Mouse (Mus musculus): ENCODE results near the gene Tgfbr2. TPM values are rescaled to one million over a fixed set of nuclear protein-coding genes. Genes with fewer than 3 reads are reported as not detected.

Tgfbr2 gene
- polyA plus RNA-seq, 1 experiment, result 18.2 TPM

- DNase-seq (ENCODE audit: low read depth, low spot score), result no peak
- 60% methylated on average over 9 of the region's 9 CpGs for WGBS
These were observed 52.1 kb downstream of the Tgfbr2 start for GRCm38 (mm10) chr9:116122969-116123589.

GRCm38 (mm10) chr9:116122544-116122943, 52.6 kb downstream of the Tgfbr2 start:
- WGBS, result 71% methylated on average over 6 of the region's 6 CpGs

DNA sequence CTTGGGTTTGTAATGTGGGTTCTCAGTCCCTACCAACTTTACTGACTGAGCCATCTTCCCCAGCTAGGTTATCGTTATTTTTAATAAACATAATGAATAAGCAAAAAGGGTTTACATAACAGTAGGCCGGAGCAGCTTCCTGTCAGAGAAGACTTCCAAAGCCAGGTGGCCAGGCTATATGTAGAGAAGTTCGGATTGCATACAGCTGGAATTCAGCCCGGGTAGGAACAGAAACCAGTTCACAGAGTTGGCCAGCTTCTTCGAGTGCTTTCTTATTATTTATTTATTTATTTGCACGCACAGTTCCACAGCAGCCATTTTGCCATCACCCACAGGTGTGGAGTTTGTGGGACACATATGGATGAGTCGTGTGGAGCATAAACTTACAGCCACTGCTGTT, 53.7 kb downstream of the Tgfbr2 start:
- DNase-seq (ENCODE audit: low read depth, low spot score), result no peak
- WGBS, result 70% methylated on average over 7 of the region's 7 CpGs

More at GRCm38 (mm10) chr9:116122544-116122943, 52.6 kb downstream of the Tgfbr2 start:
- no peak for DNase-seq (ENCODE audit: low read depth, low spot score)

GRCm38 (mm10) chr9:116119990-116120389, 55.2 kb downstream of the Tgfbr2 start:
- 83% methylated on average over 7 of the region's 7 CpGs for WGBS
- DNase-seq (ENCODE audit: low read depth, low spot score), result no peak

DNA sequence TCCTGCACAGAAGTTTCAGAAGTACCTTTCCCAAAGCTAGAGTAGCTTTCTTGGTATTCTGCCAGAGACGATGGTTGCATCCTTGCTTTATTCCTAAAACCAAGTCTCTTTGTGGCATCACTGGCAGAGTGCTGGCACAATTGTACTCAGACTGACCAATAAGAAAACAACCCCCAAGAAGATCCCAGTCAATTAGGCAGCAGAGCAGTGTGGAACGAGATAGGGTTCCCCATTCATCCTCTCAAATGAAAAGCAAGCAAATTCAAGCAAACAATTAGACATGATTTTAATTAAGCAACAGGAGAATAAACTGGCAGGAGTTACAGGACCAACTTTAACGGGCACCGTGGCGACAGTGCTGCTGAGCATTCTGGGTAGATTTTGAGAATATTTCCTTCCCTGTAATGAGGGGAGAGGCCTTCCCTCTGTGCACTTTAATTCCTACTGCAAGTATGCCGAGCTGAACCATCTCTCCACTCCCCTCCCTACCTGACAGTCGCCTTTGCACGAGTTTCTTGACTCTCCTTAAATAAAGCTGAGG, 56.8 kb downstream of the Tgfbr2 start:
- 81% methylated on average over 8 of the region's 8 CpGs for WGBS
- DNase-seq (ENCODE audit: low read depth, low spot score), result no peak

- no peak for DNase-seq (ENCODE audit: low read depth, low spot score)
- 88% methylated on average over 7 of the region's 7 CpGs for WGBS
These were observed 59.3 kb downstream of the Tgfbr2 start for GRCm38 (mm10) chr9:116115875-116116274.

DNA sequence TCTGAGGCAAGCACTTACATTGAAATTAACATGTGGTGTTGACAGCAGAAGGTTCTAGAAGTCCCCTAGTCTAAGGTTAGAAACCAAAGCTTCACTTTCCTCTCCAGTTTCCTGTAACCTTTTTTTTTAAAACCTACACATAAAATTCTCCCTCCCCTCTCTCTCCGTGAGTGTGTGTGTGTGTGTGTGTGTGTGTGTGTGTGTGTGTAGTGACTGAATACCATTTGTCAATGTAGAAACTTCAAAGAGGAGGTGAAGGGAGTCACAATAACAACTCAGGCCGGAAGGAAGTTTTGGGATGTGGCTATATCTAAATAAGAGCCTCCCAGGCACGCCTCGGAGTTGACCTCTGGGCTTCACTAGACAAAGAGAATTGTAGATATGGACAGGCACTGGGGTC, 60.8 kb downstream of the Tgfbr2 start:
- 42% methylated on average over 4 of the region's 4 CpGs for WGBS
- DNase-seq (ENCODE audit: low read depth, low spot score), result no peak

GRCm38 (mm10) chr9:116111149-116111970, 63.8 kb downstream of the Tgfbr2 start:
- no peak for DNase-seq (ENCODE audit: low read depth, low spot score)
- WGBS, result 76% methylated on average over 9 of the region's 9 CpGs

- DNase-seq (ENCODE audit: low read depth, low spot score), result no peak
- 77% methylated on average over 2 of the region's 2 CpGs for WGBS
These were observed 66.4 kb downstream of the Tgfbr2 start for GRCm38 (mm10) chr9:116108729-116109128.

- 84% methylated on average over 17 of the region's 17 CpGs for WGBS
- no peak for DNase-seq (ENCODE audit: low read depth, low spot score)
These were observed 70.4 kb downstream of the Tgfbr2 start for GRCm38 (mm10) chr9:116104770-116105169.

GRCm38 (mm10) chr9:116101842-116102241, 73.3 kb downstream of the Tgfbr2 start:
- 51% methylated on average over 11 of the region's 11 CpGs for WGBS
- no peak for DNase-seq (ENCODE audit: low read depth, low spot score)

GRCm38 (mm10) chr9:116100015-116100414, 75.1 kb downstream of the Tgfbr2 start:
- WGBS, result 80% methylated on average over 9 of the region's 9 CpGs
- no peak for DNase-seq (ENCODE audit: low read depth, low spot score)

DNA sequence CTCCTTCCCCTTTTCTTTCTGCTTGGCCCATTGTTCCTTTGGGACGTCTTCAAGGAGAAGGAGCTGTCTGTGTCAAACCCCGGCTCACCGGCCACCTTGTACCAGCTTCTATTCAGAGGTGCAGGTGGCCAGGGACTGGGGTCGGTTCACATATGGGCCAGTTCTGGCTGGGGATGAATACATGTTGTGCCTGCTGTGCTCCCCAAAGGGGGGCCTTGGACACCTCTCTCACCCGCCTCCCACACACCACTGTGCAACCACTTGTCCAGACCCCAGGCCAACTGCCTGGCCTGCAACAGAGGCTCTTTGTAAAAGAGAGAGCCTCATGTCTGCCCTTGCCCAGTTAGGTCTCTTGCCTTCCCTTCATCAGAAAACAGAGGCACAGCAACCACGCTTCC, 75.6 kb downstream of the Tgfbr2 start:
- WGBS, result 65% methylated on average over 6 of the region's 6 CpGs
- DNase-seq (ENCODE audit: low read depth, low spot score), result no peak

DNA sequence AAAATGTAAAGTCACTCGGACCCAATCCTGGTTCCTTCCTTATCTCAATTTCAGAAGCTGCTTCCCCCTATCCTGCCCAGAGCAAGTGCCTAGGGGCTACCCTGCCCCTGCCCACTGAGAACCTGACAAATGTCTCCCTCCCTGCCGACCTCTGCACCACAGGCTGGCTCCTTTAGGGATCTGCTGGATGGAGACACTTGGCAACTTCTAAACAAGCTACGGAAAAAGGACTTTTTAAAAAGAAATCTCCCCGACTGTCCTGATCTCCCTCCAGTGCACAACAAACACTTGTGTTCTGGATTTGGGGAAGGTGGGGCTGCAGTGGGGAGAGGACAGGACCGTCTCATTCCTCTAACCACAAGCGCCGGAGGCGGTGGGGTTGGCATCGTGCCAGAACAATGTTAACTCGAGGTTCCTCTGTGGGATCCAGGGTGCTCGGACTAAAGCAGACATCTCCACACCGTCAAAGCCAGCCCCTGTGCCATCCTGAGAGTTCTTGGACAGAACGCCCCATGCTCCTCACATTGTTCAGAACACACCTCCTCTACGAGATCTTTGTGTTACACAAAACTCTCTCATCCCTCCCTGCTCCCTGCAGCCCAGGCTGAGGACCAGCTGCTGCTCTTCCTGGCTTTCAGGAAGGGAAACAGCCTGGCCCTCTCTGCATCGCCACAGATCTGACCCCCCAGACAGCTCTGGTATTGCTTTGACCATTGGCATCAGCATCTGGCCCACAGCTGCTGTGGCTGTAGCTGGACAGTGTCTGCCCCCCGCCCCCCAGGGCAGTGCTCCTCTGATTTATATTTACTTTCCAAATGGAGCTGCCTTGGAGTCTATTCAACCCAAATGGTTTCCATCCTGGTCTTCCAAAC, 76.2 kb downstream of the Tgfbr2 start:
- no peak for DNase-seq (ENCODE audit: low read depth, low spot score)
- WGBS, result 58% methylated on average over 16 of the region's 16 CpGs

DNA sequence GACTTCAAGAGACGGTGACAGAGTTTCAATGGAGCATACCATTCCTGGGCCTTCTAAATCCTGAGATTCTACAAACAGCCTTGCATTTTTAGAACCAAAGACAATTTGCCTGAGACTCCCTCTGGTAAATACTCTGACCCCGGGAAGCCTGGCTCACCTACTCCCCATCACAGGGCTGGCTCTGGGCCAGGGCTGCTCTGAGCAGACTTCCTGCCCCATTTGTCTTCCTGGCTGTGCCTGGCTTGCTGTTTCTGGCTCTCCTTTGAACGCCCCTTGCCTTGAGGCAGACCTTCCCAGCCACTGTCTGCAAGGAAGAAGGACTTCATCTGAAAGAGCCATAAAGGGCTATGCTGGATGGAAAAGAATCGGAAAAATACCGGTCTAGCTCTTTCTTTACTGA, 83.2 kb downstream of the Tgfbr2 start:
- WGBS, result 57% methylated on average over 5 of the region's 5 CpGs
- no peak for DNase-seq (ENCODE audit: low read depth, low spot score)

DNA sequence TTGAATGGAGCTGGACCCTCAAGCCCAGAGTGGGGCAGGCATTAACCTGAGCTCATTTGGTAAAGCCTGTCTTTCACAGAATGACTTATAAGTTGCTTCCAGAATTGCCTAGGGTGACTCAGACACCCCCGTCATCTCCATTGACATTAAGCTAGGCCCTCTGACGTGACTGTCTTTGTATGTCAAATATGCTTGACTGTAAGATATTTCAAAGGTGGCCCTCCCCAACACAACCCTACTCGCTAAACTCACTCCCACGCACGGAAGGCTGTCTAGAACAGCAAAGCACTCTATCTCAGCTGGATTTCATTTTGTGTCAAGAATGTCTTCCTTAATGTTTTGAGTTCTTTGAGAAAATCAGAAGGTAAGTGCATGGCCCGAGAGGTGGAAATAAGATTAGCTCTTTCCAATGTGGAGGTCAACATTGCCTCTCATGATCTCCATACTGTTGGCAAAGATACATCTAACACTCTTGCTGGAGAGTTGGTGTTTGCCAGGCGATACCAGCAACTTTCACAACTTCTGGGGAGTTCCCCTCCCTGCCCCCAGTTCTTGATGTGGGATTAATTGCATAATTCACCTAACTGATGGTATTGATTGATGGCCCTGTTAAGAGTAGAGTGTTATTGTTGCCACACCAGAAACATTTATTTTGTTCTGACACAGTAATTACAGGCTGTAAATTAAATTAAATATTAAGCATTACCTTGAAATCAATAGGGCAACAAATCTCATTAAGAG, 83.9 kb downstream of the Tgfbr2 start:
- WGBS, result 88% methylated on average over 7 of the region's 7 CpGs
- DNase-seq (ENCODE audit: low read depth, low spot score), result no peak

- DNase-seq (ENCODE audit: low read depth, low spot score), result no peak
- 90% methylated on average over 9 of the region's 9 CpGs for WGBS
These were observed 84.9 kb downstream of the Tgfbr2 start for GRCm38 (mm10) chr9:116090296-116090695.

GRCm38 (mm10) chr9:116088912-116089311, 86.2 kb downstream of the Tgfbr2 start:
- WGBS, result 89% methylated on average over 9 of the region's 9 CpGs
- DNase-seq (ENCODE audit: low read depth, low spot score), result no peak

GRCm38 (mm10) chr9:116087880-116088279, 87.3 kb downstream of the Tgfbr2 start:
- WGBS, result 37% methylated on average over 5 of the region's 5 CpGs
- DNase-seq (ENCODE audit: low read depth, low spot score), result peak; percentile 24

Data from large intestine, adult 2 months (tissue).